Mouse (Mus musculus): ENCODE data around the gene Dbx1. TPM values are rescaled to one million over a fixed set of nuclear protein-coding genes. Genes with fewer than 3 reads are reported as not detected.

Dbx1 gene
- polyA plus RNA-seq, 1 experiment from 2014 or later, result not detected

- WGBS (ENCODE audit: insufficient replicate concordance), result 3% methylated on average over 35 of the region's 35 CpGs
- Histone ChIP-seq H3K9ac (no peak overlapping the region), H3K27ac (no peak overlapping the region), H3K4me1 (no peaks in the 10 kb centered on the region), H3K36me3 (no peaks in the 10 kb centered on the region), H3K4me3 (no peak overlapping the region), H3K27me3 (replicated peaks) (peaks cover 87% of the 10 kb centered on the region), H3K4me2 (peak overlapping the region; percentile 26), H3K9me3 (replicated peaks) (no peaks in the 10 kb centered on the region)
- ATAC-seq, result no peak
These were observed 2.5 kb upstream of the Dbx1 start for GRCm38 (mm10) chr7:49638941-49639776.

GRCm38 (mm10) chr7:49637851-49638663 lies 1.4 kb upstream of the Dbx1 start:
- H3K4me3 ChIP-seq, result no peak overlapping the region
- WGBS (ENCODE audit: insufficient replicate concordance), result 3% methylated on average over 21 of the region's 21 CpGs
- H3K27ac ChIP-seq, result no peak overlapping the region
- H3K9ac ChIP-seq, result no peak overlapping the region
- H3K27me3 ChIP-seq (replicated peaks), result peaks cover 95% of the 10 kb centered on the region
- no peaks in the 10 kb centered on the region for H3K9me3 ChIP-seq (replicated peaks)
- peaks cover 6% of the 10 kb centered on the region for H3K4me1 ChIP-seq
- H3K36me3 ChIP-seq, result no peaks in the 10 kb centered on the region
- ATAC-seq, result no peak
- H3K4me2 ChIP-seq, result no peak overlapping the region

- no peaks in the 10 kb centered on the region for H3K36me3 ChIP-seq
- H3K27me3 ChIP-seq (replicated peaks), result peaks cover 99% of the 10 kb centered on the region
- no peak for ATAC-seq
These were observed 632 bp upstream of the Dbx1 start for GRCm38 (mm10) chr7:49637281-49637680.

GRCm38 (mm10) chr7:49635971-49636370 lies 678 bp downstream of the Dbx1 start:
- Histone ChIP-seq H3K9me3 (replicated peaks) (no peaks in the 10 kb centered on the region), H3K27ac (no peak overlapping the region), H3K36me3 (no peaks in the 10 kb centered on the region), H3K4me2 (no peak overlapping the region), H3K9ac (no peak overlapping the region), H3K4me1 (peaks cover 7% of the 10 kb centered on the region), H3K27me3 (replicated peaks) (peaks cover 99% of the 10 kb centered on the region), H3K4me3 (no peak overlapping the region)
- WGBS (ENCODE audit: insufficient replicate concordance), result 2% methylated on average over 22 of the region's 22 CpGs
- no peak for ATAC-seq

More at GRCm38 (mm10) chr7:49637281-49637680, 632 bp upstream of the Dbx1 start:
- H3K4me1 ChIP-seq, result peaks cover 7% of the 10 kb centered on the region
- WGBS (ENCODE audit: insufficient replicate concordance), result 6% methylated on average over 9 of the region's 9 CpGs
- H3K4me2 ChIP-seq, result no peak overlapping the region
- H3K9me3 ChIP-seq (replicated peaks), result no peaks in the 10 kb centered on the region
- H3K27ac ChIP-seq, result no peak overlapping the region
- no peak overlapping the region for H3K4me3 ChIP-seq
- H3K9ac ChIP-seq, result no peak overlapping the region

DNA sequence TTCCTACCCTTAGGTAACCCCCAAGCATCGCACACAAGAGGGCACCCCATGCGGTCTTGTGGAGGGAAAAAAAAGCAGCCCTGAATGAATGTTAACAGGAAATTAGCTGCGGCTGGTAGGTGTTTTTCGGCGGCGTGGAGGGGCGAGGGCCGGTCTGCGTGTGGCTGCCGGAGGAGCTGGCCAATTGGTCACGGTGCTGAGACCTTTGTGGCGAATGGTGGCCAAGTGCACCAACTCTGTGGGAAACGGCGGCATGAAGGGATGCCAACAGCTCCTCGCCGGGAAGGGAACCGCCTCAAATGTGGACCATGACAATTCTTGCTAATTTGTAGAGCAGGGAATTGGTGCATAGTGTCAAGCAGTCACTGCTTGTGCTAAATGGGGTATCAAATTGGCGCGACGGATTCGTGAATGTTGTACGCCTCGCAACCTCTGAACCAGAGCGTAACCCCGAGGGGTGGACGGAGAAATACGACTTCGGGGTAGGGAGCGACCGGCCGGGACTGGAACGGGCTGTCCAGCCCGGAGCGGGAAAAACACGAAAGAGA lies 1.5 kb downstream of the Dbx1 start:
- Histone ChIP-seq H3K4me2 (no peak overlapping the region), H3K4me3 (no peak overlapping the region)

DNA sequence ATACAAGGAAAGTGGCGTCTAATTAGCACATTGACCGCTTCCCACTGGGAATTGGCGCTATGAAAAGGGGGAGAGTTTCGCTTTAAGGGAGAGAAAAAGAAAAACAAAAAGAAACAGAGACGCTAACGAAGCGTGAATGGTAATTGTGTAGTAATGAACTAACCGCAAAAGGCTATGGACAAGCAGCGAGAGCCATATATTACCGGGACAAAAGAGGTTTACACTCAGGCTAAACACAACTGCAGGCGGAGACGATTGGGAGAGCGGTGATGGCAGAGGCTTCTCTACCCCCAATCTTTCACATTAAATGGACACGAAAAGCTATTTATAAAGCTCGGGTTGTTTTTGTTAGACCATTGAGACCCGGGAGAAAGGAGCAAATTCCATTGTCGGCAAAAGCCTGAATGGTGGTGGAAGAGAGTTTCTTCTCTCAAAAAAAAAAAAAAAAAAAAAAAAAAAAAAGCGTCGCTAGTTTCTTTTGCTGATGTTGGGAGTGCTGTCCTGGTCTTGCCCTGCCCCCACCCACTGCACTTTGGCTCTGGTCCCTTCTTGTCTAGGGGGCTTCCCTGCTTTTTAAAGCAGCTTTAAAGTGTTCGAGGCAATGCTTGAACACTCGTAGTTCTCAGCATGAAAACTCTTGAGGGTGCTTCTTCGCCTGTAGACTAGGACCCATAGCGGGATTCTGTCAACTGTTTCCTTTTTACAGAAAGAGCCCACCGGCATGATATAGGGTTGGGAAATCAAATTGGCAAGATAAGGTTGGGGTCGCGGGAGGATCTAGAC lies 2.2 kb downstream of the Dbx1 start:
- H3K9me3 ChIP-seq (replicated peaks), result no peaks in the 10 kb centered on the region
- peaks cover 7% of the 10 kb centered on the region for H3K4me1 ChIP-seq
- ATAC-seq, result no peak

More for the DNA sequence above, 1.5 kb downstream of the Dbx1 start:
- Histone ChIP-seq H3K27me3 (replicated peaks) (peaks cover 99% of the 10 kb centered on the region), H3K9me3 (replicated peaks) (no peaks in the 10 kb centered on the region), H3K4me1 (peaks cover 7% of the 10 kb centered on the region), H3K27ac (no peak overlapping the region), H3K9ac (no peak overlapping the region), H3K36me3 (no peaks in the 10 kb centered on the region)
- WGBS (ENCODE audit: insufficient replicate concordance), result 2% methylated on average over 35 of the region's 35 CpGs
- ATAC-seq, result no peak

DNA sequence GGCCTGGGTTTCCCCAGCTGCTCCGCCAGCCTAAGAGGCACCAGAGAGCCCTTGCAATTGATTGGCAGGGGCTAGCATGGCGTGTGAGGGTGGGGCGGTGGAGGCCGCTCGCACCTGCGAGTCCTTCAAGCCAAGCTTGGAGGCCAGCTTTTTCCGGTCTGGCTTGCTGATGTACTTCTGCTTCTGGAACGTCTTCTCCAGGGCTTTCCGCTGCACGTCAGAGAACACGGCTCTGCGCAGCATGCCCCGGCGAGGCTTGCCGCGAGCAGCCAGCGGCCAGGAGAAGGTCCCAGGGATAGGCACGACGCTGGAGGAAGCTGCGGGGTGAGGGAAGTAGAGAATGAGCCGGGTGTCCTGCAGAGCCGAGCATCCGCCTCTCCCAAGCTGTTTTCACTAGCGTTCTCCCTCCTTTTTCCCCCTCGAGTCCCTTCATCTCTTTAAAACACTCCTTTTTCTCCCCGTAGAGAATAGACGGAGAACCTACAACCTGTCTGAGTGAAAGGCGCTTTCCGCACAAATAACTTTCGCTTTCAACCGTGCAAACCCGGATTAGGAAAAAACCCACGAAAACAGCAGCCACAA lies 3.2 kb downstream of the Dbx1 start:
- peak overlapping the region; percentile 59 for H3K4me2 ChIP-seq
- peaks cover 7% of the 10 kb centered on the region for H3K4me1 ChIP-seq
- H3K27ac ChIP-seq, result no peak overlapping the region
- under 1% methylated on average over 33 of the region's 33 CpGs for WGBS (ENCODE audit: insufficient replicate concordance)
- peaks cover 92% of the 10 kb centered on the region for H3K27me3 ChIP-seq (replicated peaks)
- H3K36me3 ChIP-seq, result no peaks in the 10 kb centered on the region
- H3K4me3 ChIP-seq, result peak overlapping the region; percentile 37
- ATAC-seq, result no peak
- H3K9ac ChIP-seq, result no peak overlapping the region
- no peaks in the 10 kb centered on the region for H3K9me3 ChIP-seq (replicated peaks)

More for the DNA sequence above, 2.2 kb downstream of the Dbx1 start:
- Histone ChIP-seq H3K36me3 (no peaks in the 10 kb centered on the region), H3K4me3 (peak overlapping the region; percentile 37; the same call in 1 of the 2 replicates), H3K27me3 (replicated peaks) (peaks cover 98% of the 10 kb centered on the region), H3K9ac (no peak overlapping the region), H3K27ac (no peak overlapping the region), H3K4me2 (peak overlapping the region; percentile 59)
- WGBS (ENCODE audit: insufficient replicate concordance), result 1% methylated on average over 26 of the region's 26 CpGs

DNA sequence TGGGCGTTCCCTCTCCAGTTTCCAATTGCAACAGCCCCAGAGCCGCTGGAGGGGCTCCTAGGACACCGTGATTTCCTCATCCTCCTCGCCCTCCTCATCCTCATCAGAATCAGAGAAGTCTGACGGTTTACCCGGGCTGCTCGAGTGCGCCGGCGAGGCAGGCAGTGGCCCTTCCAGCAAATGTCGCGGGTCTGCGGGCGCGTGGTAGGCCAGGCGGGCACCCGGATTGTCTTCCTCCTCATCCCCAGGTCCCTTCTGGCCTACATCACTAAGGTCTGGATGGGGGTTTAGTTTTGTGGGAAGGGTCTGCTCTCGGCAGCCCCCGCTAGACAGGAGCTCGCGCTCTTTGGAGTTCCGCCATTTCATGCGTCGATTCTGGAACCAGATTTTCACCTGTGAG lies 4.3 kb downstream of the Dbx1 start:
- ATAC-seq, result no peak
- H3K27ac ChIP-seq, result no peak overlapping the region
- no peak overlapping the region for H3K9ac ChIP-seq
- peaks cover 7% of the 10 kb centered on the region for H3K4me1 ChIP-seq
- WGBS (ENCODE audit: insufficient replicate concordance), result 3% methylated on average over 24 of the region's 24 CpGs
- peaks cover 90% of the 10 kb centered on the region for H3K27me3 ChIP-seq (replicated peaks)
- H3K4me2 ChIP-seq, result no peak overlapping the region
- H3K36me3 ChIP-seq, result no peaks in the 10 kb centered on the region
- no peaks in the 10 kb centered on the region for H3K9me3 ChIP-seq (replicated peaks)
- no peak overlapping the region for H3K4me3 ChIP-seq

DNA sequence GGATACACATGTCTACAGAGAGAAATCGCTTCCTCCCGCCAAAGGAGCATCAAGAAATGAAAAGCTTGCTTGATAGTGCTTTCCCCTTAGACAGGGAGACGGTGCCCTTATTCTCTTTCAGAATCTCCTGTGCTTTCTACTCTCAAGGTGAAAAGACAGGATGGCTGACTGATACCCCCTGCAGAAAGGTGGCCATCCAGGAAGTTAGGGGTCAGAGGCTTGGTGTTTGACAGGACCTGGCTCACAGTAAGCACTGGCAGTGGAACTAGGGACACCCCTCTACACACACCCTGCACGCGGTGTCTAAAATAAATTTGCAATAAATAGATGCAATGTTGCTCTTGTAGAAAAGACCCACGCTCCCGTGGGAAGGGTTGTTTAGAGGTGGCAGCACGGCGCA lies 4.8 kb downstream of the Dbx1 start:
- 17% methylated on average over 9 of the region's 9 CpGs for WGBS (ENCODE audit: insufficient replicate concordance)
- no peak overlapping the region for H3K4me3 ChIP-seq

DNA sequence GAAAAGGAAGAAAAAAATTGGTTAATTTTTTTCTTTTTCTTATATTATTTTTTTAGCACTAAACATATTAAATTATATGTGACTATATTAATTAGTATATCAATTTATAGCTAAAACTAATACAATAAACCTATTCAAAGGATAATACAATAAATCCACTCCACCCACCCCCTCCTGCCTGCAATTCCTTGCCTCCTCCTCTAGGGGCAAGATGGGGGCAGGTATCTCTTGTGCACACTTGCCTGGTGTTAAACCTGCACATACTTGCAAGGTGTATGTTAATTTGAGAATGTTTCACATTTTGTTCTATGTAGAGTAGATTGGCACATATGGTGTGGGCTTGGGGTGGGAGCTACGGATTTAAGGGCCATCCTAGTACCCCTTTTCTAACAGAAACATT lies 16.5 kb downstream of the Dbx1 start:
- Histone ChIP-seq H3K9me3 (replicated peaks) (no peaks in the 10 kb centered on the region), H3K27me3 (replicated peaks) (peaks cover 18% of the 10 kb centered on the region; the same call in 1 of the 2 replicates), H3K27ac (no peak overlapping the region), H3K4me2 (no peak overlapping the region), H3K36me3 (no peaks in the 10 kb centered on the region), H3K9ac (no peak overlapping the region), H3K4me3 (no peak overlapping the region), H3K4me1 (no peaks in the 10 kb centered on the region)
- no peak for ATAC-seq
- 44% methylated on average over 1 of the region's 1 CpGs for WGBS (ENCODE audit: insufficient replicate concordance)

More for the DNA sequence above, 4.8 kb downstream of the Dbx1 start:
- Histone ChIP-seq H3K27ac (no peak overlapping the region), H3K4me2 (no peak overlapping the region), H3K27me3 (replicated peaks) (peaks cover 85% of the 10 kb centered on the region), H3K36me3 (no peaks in the 10 kb centered on the region), H3K4me1 (peaks cover 7% of the 10 kb centered on the region), H3K9me3 (replicated peaks) (no peaks in the 10 kb centered on the region), H3K9ac (no peak overlapping the region)
- ATAC-seq, result no peak

DNA sequence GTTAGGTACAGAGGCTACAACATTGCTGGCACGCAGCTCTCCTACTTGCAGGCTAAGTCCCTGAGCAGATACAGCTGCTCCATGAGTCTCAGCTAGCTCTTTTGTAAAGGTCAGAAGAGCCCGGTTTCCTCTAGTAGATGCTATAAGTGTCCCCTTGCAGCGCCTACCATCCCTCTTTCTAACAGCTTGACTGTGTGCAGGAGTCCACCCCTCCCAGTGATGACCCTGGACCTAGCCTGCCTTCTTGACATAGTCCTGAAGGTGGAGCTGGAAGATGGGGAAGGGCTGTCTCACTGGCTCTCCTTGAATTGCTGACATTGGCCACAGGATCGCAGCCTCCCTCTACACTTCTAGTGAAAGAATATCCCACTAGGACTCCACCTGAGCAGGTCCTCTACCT lies 19.6 kb downstream of the Dbx1 start:
- H3K4me3 ChIP-seq, result no peak overlapping the region
- WGBS (ENCODE audit: insufficient replicate concordance), result 68% methylated on average over 4 of the region's 4 CpGs
- no peak overlapping the region for H3K4me2 ChIP-seq
- ATAC-seq, result 0 out of 2 replicates have a peak, but pooled peaks have one; percentile 8
- no peak overlapping the region for H3K27ac ChIP-seq
- H3K9ac ChIP-seq, result no peak overlapping the region
- H3K9me3 ChIP-seq (replicated peaks), result no peaks in the 10 kb centered on the region
- peaks cover 11% of the 10 kb centered on the region; the same call in 1 of the 2 replicates for H3K27me3 ChIP-seq (replicated peaks)
- H3K36me3 ChIP-seq, result no peaks in the 10 kb centered on the region
- no peaks in the 10 kb centered on the region for H3K4me1 ChIP-seq
